Mouse (Mus musculus) thymus, postnatal 10 days (tissue): ENCODE data around the gene Cenpw.

Source experiments
- DNase-seq, 2 experiments: peaks; one replicate each; pipeline ENCODE4 v3.0.0; 2021; ENCODE audit warnings: low spot score in 2 of 2

Cenpw gene

DNA sequence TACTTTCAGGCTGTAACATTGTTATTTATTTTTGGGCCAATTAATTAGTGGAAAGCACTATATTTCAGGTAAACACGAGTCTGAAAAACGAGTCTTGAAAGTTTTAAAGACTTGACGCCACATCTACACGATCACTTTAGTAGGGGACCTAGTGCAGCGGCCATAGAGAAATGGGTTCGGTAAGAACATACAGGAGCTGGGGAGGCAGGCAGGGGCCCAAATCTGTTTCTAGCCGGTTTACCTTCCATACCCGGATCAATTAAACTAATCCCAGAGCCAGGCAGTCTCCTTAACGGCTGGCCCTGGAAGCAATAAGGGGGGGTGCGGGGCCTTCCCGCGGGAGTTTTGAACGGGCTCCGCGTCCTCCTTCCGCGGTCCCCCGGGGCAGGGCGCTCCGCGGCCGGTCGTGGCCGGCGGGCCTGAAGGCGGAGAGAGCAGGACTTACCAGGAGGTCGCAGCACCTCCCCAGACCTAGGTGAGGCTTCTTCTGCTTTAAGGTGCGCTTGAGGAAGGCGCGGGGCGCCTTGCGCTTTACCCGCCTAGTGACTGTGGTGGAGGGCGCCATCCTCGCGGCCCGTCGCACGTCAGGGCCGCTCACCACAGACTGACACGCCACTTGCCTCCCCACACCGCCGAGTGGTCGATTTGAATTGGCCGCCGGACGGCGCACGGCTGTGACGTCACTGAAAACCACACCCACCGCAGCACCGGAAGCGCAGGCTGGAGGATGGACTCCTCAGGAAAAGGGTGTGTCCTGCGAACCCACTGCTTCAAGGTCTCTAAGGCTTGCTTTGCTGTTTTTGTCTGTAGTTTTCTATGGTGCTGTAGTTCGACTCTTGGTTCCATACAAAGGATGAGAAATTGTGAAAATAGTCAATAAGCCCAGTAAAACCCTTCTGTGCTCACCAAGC is at the start of gene Cenpw:
Gene Cenpw (minus strand): TSS at position 645 of the 911 bp plus-strand sequence.
- peak; percentile 89 to 91 for DNase-seq

DNA sequence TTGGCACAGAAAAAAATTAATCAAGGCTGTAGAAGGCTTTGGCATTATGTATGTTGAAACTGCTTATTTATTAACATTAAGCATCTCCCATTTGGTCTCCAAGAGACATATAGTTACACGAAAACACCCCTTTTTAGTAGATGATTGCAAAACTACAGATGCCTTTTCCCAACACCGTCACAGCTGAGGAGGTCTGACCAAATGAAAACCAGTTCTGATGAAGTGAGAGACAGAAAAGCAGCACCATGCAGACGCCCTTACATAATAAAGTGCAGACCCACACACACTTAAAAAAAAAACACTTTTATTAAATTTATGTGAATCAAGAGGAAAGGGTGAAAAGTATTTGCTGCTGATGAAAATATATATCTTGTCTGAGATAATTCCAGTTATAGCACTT is 49.3 kb upstream of the Cenpw start:
- DNase-seq, result no peak

DNA sequence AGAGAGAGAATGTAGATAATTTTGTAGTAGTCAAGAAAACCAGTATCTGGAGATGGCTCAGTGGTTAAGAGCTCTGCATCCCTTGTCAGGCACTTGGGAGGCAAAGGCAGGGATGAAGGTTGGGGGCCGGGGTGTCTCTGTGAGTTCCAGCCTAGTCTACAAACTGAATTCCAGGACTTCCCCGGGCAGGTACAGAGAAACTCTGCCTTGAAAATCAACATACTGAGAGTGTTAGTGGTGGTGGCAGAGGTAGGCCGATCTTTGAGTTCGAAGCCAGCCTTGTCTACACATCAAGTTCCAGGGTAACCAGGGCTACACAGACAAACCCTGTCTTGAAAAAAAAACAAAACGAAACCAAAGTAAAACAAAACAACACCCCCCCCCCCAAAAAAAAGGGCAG is 859 bp downstream of the Cenpw start:
- peak in 1 of 2 experiments; percentile 5 for DNase-seq

GRCm38 (mm10) chr10:30167700-30168099 is 32.7 kb downstream of the Cenpw start:
- no peak for DNase-seq
